Mouse (Mus musculus) ES-CJ7 (cell line): ENCODE results near the gene Samd4b.
A peak's percentile ranks its signal among the peaks of the same experiment; 100 is the strongest.

Experiments used
- DNase-seq: peaks from one replicate; pipeline ENCODE4 v3.0.0; 2011; ENCODE audit warnings: low read depth, low spot score

Samd4b gene

DNA sequence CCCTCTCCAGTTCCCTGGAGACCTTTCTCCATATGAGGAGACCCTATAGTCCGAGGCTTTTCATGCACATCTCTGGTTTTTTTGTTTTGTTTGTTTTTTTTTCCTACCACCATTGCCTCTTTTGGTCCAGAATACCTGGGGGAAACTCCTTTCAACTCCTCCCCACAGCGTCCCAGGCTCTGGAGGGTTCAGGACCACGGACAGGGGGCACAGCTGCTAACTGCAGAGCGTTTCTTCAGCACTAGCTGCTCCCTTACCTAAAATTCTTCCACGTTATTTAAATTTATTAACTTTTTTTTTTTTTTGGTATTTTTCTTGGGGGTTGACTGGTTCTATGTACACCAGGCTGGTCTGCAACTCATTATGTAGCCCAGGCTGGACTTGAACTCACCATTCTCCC, 92.4 kb downstream of the Samd4b start:
- no peak for DNase-seq

DNA sequence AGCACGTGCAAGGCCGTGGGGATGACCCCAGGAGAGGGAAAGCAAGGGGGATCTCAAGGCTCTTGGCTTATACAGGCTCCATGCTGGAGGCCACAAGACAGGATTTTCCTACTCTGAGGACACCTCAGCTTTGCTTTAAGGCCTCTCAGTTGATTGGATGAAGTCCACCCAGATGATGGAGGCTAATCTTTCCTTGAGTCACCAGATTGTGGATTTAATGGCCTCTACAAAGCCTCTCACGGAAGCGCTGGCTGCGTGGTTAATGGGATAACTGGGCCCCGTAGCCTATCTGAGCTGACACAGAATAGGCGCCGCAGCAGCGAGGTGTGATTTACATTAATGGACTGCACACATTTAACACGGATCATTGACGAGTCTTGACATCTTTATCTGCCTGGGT, 102.5 kb downstream of the Samd4b start:
- DNase-seq, result no peak

DNA sequence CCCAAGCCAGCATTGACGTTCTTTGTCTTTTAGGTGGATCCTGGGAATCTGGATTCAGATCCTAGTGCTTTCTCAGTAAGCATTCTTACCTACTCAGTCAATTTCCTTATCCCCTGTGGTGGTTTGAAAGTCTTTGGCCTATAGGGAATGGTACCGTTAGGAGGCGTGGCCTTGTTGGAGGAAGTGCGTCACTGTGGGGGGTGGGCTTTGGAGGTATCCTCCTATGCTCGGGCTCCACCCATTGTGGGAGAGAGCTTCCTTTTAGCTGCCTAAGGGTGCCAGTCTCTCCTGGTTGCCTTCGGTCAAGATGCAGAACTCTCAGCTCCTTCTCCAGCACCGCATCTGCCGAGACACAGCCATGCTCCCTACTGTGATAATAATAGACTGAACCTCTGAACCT, 105.6 kb downstream of the Samd4b start:
- peak; percentile 91 for DNase-seq

DNA sequence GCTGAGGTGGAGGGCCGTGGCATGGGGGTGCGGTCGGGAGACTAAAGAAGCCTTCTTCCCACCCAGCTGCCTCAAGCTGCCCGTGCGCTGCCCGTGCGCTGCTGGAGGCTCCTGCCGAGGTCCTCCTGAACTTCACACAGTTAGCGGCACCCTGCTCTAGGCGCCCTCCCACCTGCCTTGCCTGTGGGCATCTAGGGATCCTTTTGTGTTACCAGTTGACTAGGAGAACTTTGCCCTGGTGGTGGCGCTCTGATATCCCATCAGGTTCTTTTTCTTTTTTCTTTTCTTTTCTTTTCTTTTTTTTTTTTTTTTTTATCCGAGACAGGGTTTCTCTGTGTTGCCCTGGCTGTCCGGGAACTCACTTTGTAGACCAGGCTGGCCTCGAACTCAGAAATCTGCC, 107.0 kb downstream of the Samd4b start:
- peak; percentile 68 for DNase-seq

DNA sequence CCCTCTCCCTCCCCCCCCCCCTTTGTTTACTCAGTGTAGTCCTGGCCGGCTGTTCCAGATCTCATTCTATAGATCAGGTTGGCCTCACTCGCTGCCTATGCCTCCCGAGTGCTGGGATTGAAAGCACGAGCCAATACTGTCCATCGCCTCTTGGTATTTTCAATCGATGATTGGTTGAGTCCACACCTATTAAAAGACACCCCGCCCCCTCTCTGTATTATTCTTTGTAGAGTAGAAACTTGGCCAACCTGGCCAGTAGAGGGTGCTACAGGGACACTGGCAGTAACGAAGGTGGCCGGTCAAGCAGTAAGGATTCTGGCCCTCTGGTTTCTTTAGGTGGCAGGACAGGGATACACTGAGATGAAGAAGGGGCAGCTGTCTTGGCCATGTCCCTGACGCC, 107.5 kb downstream of the Samd4b start:
- peak; percentile 96 for DNase-seq

DNA sequence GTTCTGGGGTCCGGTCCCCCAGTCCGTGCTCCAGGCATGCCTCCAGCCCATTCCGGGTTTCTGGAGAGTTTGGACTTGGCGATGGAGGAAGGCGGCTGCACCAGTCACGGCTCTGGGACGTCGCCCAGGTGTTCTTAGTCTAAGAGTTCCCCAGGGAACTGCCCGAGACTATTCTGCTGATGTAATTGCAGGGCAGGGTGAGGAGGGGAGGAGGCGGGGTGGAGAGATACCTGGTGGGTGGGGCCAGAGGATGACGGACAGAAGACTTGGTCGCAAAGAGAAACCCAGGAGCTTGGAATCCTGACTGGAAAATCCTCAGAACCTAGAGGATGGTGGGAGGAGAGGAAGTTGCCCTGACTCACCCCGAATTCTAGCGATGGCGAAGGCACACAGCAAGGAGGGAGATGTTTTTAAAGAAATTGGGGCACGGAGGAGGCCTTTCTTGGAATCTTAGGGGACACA, 109.9 kb downstream of the Samd4b start:
- peak; percentile 92 for DNase-seq

DNA sequence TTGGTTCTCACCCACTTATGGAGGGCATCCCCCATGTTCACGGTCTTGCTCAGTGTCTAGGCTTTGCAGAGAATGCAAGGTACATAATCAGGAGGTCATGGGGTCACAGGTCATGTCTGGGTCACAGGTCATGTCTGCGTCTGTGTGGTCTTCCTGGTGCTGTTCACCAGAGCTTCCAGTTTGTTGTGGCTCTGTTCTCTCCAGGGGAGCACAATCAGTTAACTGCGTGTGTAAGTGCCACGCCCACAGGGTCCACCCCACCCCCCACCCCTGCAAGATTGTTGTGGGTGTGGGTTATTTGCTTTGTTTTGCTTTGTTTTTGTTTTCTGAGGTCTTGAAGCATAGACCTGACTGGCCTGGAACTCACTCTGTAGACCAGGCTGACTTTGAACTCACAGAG, 113.8 kb downstream of the Samd4b start:
- peak; percentile 86 for DNase-seq

DNA sequence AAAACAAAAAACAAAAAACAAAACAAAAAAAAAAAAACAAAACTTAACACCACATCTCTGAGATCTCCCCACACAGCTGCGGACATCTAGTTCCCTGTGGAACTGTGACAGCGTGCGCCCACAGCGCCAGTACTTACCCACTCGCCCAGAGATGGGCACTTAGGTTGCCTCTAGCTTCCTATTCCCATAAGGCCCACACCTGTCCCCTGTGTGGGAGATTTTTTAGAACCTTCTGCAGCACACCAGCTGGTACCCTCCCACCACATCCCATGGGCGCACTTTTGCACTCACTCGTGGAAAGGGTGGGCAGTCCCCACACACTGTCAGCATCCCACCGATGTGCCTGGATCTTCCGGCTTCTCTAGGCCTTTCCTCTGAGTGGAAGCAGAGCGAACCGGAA, 115.1 kb downstream of the Samd4b start:
- DNase-seq, result no peak

DNA sequence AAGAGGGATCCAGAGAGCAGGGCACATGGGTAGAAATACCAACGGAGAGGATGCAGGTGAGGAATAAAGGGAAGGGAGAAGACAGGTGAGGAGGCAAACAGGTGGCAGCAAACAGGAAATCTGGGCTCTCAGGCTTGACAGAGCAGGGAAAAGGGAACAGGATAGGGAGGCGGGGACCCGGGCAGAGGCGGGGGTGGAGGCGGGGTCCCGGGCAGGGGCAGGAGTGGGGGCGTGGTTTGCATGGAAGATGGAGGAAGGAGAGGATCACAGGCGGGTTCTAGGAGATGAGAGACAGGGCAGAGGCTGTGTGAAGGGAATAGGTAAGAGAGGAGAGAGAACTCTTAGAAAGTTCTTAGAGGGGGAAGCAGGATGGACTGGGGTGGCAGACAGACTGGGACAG, 119.1 kb downstream of the Samd4b start:
- no peak for DNase-seq

DNA sequence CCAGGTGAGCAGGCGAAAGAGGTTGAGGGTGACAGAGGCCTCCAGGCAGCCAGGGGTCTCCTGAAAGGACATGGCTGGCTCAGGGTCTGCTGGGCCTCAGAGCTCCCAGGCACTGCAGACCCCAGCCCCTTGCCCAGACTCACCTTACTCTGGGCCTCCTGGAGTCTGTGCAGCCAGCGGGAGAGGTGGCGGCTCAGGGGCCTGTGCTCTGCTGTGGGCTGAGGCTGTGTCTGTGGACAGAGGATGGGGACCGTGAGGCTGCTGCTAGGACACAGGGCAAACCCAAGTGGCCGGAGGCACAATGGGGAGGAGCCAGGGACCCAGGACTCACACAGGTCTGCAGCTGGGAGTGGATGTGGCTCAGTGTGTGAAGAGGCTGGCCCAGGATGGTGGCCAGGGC, 120.6 kb downstream of the Samd4b start:
- no peak for DNase-seq

DNA sequence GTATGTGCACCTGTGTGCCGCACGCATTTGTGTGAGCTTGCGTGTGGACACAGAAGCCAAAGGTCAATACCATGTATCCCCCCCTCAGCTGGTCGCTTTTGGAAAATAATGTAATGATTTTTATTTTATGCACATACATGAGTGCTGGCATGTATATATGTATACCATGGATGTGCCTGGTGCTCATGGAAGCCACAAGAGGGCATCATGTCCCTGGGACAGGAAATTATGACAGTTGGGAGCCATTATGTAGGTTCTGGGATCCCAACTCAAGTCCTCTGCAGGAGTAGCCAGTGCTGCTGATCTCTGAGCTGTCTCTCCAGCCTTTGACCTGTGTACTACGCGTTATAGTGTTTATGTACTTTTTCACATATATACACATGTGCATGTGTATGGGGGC, 121.8 kb downstream of the Samd4b start:
- DNase-seq, result no peak

DNA sequence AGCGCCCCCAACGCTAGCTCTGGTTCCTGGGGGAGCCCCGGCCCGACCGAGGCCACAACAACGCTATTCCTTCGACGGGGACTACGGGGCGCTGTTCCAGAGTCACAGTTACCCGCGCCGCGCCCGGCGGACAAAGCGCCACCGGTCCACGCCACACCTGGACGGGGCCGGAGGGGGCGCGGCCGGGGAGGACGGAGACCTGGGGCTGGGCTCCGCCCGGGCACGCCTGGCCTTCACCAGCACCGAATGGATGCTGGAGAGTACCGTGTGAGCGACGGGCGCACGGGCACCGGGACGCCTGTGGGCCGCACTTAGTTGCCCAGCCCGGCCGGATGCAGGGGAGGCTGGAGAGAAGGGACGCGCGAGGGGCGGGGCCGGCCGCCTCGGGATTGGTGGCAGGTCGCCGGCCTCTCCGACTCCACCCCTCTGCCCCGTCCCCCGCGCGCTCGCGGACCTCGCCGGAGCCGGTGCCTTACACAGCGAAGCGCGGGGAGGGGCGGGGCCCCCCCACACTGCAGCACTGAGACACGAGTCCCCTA, 130.7 kb downstream of the Samd4b start:
- no peak for DNase-seq

DNA sequence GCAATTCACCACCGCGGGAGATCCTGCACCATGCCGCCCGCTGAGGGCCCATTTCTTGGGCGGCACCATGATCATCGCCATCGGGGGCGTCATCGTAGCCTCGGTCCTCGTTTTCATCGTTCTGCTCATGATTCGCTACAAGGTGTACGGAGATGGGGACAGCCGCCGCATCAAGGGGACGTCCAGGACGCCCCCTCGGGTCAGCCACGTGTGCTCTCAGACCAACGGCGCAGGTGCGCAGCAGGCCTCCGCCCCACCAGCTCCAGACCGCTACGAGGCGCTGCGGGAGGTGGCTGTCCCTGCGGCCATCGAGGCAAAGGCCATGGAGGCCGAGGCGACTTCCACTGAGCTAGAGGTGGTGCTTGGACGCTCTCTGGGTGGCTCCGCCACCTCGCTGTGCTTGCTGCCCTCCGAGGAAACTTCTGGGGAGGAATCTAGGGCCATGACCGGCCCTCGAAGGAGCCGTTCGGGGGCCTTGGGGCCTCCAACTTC, 131.2 kb downstream of the Samd4b start:
- DNase-seq, result no peak

DNA sequence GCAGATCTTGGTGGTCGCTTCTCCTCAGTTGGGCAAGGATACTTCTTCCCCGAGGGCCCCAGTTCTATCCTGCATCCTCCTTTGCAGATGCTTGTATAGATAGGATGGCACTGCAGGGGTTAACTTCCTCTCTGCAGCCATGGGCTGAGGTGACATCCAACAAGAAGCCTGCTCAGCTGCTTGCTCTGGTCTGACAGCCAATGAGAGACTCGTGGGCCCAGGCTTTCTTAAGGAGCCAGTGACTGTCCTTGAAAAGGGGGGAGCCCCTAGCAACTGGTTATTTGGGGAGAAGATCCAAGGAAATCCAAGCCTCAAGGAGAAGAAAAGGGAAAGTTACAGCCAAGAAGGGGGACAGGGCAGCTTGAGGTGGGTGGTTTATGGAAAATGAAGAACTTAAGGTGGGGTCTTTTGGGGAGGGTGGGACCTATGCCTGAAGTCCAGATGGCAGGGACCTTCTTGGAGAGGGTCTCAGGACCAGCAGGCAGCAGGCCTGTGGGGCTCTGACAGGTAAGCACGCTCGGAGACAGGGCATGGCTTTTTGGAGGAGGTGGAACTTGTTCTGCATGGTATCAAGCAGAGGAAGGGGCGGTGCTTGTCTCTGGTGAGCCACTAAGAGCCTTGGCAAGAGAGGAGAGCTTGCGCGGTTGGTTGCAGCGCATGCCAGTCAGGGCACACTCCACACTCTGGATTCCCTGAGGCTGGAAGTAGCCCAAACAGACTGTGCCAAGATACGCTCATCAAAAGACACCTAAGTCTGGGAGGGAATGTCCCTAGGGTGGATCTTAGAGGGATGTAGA, 133.3 kb downstream of the Samd4b start:
- peak; percentile 91 for DNase-seq

DNA sequence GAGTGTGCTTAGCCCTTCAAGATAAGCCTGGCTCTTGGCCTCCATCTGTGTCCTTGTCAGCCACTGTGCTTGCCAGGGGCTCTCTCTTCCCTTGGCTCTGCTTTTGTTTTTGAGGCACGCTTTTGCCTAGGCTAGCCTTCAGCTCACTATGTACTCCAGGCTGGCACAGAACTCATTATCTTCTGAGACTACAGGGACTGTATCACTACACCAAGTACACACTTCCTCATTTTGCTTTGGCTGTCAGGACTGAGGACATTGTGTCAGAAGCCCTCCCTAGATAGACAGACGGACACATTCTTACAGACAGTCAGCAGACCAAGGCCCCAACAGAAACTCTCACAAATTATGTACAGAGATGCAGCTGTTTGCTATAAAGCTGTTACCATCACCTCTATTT, 135.2 kb downstream of the Samd4b start:
- no peak for DNase-seq

DNA sequence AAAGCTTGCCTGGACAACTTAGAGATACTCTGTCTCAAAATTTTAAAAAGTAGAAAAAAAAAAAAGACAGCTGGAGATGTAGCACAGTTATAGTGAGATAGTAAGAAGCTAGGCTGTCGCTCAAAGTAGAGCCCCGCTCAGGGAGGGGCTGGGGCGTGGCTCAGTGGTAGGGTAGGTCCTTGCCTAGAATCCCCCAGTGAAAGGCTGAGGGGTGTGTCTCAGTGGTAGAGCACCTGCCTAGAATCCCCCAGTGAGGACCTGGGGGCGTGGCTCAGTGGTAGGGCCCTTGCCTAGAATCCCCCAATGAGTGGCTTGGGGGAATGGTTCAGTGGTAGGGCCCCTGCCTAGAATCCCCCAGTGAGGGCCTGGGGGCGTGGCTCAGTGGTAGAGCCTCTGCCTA, 137.6 kb downstream of the Samd4b start:
- no peak for DNase-seq

DNA sequence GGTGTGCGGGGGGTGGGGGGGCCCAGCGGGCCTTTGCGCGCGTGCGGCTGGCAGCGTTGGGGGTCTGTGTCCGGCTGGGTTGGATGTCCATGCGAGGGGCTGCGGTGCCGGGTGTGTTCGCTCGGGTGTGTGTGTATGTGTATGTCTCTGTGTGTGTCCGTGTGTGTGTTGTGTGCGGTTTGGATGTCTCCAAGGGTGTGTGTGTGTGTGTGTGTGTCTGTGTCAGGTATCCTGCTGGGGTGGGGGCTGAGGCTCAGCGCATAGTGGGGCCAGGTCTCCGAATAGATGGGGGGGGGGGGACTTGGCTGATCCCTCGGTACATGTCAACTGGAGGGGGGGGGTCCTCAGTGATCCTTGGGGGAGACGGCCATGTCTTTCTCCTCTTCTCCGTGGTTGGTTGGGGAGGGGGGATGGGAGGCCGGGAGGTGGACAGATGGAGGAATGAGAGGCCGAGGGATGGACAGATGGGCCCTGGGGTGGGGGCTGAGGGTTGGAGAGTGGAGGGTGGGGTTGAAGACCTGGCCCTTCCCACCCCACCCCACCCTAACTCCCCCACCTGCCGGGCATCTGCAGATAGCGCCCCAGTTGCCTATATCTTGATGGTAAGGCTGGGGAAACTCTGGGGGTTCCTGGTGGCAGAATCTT, 145.5 kb downstream of the Samd4b start:
- no peak for DNase-seq

DNA sequence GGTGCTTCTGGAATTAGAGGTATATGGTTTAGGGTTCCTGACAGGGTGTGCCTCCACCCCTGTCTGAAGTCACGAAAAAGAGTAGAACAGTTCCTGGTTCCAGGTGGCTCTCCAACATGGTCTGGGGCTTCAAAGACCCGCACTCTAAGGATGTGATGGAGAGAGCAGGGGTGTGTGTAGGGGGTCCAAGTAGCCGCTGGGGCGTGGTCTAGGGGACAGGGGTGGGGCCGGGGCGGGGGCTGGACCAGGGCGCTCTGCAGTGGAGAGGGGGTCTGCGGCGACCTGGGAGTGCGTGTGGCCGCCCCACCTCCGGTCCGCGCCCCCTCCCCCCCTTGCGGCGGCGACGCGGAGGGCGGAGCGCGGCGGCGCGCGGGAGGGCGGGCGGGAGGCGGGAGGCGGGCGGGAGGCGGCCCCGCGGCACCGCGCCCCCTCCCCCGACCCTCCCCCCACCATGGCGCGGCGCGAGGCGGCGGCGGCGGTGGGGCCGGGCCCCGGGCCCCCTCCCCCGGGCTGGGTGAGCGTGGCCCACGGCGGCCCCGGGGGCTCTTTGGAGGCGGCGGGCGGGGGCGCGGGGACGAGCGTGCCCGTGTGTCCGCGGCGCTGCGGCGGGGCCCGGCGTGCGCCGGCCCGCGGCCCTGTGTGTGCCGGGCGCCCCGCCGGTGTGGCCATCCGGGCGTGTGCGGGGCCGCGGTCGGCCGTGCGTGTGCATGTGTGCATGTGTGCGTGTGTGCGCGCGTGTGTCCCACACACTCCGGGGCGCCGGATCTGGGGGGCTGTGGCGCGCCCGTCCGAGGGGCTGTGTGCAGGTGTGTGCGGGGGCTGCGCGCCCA, 146.2 kb downstream of the Samd4b start, which contains the start of gene Lrfn1:
Gene Lrfn1 (plus strand): TSS at position 450 of the 830 bp plus-strand sequence.
- peak; percentile 51 for DNase-seq

DNA sequence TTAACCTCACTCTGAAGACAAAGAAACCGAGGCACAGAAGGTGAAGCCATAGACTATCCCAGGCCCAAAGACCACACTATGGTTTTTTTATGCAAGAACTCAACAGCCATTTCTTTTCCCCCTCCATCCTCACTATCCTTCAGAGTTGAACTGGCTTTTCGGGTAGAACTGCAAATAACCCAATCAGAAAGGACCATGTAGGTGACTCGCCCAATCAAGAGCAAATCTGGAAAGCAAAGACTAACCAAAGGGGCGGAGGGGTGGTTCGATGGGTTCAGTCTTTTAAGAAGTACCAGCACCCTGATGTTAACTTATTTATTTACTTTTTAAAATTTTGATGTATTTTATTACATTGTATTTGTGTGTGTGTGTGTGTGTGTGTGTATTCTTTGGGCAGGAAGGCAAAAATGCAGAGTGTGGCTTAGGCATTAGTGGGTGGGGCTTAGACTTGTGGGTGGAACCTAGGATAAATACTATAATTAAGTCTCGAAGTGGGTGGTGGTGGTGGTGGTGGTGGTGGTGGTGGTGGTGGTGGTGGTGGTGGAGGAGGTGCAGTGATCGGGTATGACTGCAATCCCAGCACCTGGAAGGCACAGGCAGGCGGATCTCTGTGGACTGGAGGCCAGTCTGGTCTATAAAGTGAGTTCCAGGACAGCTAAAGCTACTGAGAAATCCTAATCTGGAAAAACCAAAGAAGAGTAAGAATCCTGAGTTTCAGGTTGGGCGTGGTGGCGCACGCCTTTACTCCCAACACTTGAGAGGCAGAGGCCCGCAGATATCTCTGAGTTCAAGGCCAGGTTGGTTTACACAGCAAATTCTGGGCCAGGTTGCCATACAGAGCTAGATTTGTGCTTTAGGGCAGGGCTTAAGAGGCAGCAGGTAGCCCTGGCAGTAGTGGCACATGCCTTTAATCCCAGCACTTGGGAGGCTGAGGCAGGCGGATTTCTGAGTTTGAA, 149.8 kb downstream of the Samd4b start:
- DNase-seq, result peak; percentile 86

DNA sequence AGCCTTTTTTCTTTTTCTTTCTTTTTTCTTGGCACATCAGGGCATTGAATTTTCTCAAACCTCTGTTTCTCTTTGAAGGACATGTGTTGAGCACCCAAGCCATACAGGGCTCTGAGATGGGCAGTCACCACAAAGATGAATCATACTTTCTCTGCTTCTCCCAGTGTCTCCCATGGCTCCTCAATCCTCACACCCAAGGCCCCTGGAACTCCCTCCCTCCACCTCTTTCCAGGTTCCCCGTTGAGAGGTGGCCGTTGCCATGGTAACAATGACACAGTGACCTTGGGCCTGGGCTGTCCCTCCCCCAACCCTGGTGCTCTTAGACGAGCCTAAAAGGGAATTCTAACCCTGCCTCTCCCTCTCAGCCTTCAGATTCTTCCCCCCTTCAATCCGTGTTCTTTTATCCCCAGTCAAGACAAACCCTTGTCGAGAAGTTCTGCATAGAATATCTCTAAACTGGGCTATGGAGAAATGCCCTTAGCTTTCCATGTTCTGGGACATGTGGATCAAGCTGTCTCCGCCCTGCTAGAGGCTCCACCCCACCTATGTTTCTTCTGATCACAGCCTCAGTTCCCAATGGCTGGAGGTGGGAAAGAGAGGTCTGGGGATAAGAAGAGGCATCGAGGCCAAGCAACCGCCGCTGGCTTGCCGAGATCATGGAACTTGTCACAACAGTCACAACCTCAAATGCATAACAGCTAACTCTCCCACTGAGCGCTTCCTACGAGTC, 150.7 kb downstream of the Samd4b start:
- peak; percentile 94 for DNase-seq
